Mouse (Mus musculus): ENCODE measurements around the gene Gm49322. TPM values are rescaled to one million over a fixed set of nuclear protein-coding genes. Genes with fewer than 3 reads are reported as not detected.
"Not testable (repeated sequence)": the region's sequence is repeated elsewhere in the genome, so short reads cannot be mapped to it uniquely, and the experiment has no call there.

Gm49322 gene
- 1 to 10 TPM; 5.3 to 8.4 (median 8.3) TPM for polyA plus RNA-seq (2017; shearing (Covaris generic))

DNA sequence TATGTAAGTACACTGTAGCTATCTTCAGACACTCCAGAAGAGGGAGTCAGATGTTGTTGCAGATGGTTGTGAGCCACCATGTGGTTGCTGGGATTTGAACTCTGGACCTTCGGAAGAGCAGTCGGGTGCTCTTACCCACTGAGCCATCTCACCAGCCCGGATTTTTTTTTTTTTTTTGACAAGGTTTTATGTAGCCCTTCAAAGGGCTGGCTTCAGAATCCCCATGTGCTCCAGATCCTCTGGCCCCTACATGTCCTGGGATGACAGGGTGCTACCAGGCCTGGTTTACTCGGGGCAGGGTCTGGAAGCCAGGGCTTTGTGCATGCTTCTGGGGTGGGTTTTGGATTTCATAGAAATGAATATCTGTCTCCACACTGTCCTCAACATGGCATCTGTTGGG lies at the start of gene Gm49322:
Gm49322 (plus strand) TSS at position 301 of the 400 bp plus-strand sequence.
- not testable (repeated sequence) for ATAC-seq

GRCm38 (mm10) chr10:80557346-80557965 lies 48.4 kb upstream of the Gm49322 start:
- no peak for ATAC-seq

- no peak for ATAC-seq
Measured at GRCm38 (mm10) chr10:80559431-80559830, 46.4 kb upstream of the Gm49322 start.

DNA sequence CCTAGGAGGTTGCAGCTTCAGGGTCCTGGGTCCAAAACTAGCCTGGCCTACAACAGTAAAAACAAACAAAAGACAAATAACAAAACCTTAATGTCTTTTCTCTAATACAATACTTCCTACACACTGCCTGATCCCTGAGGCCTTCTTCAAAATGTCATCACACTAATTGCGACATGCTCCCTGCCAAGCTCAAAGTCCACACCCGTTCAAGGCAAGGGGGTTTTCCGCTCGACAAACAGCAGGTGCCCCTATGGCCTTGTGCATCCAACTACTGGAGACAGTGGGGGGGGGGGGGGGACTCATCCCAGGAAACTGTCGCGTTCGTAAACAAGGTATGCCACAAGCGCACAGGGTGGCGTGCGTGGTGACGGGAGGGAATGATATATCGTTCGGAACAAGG lies 45.2 kb upstream of the Gm49322 start:
- ATAC-seq: no peak

DNA sequence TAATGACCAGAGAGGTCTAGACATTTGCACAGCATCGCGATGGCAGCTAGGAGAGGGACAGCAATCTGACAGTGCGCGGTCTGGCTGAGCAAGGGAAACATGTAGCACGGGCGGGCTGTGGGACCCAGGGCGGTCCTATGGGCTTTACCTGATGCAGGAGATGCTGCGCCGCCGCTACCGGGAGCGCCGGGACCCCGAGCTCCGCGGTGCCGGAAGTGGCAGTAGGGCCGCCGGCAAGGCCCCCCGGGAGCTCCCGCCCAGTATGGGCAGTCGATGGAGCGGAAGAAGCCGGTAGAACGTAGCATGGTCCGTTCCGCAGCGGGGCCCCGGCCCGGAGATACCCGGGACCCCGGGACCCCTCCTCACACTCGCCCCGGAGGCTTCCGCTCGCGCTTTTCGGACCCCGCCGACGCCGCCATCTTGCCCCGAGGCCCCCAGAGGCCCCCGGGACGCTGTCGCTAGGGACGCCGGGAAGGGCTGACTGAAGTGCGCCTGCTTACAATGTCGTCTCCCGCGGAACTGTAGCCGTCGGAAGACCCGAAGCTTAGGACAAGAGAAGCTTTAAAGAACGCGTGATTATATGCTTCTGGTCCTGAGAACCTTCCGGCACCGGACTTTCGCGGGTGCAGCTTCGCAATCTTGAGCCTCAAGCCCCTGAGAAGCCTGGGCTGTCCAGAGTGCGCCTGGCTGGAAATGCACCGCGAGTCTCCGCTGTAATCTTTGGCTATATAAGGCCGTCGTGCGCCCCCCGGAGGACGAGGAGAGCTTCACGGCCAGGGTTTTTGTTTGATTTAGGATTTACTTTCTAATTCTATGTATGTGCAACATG lies 44.5 kb upstream of the Gm49322 start, which contains the start of gene Rexo1:
Rexo1 (minus strand) TSS at position 445 of the 829 bp plus-strand sequence.
- peak; percentile 92 for ATAC-seq

DNA sequence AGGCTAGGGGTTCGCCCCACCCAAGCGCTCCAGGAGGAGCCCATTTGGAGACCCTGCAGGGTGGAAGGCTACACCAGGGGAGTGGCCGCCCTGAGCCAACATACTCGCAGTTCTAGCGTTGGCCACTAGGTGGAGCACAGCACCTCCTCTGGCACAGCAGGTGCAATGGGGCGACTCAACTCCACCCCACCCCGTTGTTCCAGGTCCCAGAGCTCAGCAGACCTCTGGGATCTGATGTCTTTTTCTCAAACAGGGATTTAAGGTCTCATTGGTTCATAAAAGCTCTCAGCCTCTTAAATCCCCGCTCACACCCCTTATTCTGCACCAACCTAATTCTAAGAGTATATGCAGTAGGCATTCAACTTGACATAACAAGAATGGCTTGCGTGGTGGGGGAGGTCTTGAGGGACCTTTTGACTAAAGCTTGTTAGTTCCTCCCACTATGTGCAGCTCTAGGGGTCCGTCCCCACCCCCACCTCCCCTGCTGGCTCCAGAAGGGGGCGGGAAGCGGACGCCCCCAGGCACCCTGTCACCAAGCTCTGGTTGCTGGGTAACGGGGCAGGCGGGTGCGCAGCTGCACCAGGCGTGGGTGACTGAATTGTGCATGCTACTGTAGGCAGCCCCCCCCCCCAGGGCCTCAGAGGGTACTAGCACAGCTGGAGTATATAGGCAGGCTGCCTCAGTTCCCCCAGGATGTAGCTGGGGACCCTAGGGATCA lies 39.3 kb upstream of the Gm49322 start:
- peak; percentile 52 for ATAC-seq

DNA sequence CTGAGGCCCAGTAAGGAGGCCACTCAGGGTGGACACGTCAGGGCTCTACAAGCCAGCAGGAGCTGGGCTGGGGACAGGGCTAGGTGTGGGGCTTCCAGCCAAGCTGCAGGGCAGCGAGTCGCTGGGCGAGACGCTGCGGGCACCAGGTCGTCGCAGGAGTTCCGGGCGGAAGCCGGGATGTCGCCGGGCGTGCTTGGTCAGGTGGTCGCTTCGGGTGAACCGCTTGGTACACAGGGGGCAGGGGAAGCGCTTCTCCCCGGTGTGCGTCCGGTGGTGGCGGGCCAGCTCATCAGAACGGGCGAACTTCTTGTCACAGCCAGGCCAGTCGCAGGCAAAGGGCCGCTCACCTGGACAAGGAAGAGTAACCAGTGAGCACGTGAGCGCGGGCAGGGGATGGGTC lies 36.9 kb upstream of the Gm49322 start:
- no peak for ATAC-seq

DNA sequence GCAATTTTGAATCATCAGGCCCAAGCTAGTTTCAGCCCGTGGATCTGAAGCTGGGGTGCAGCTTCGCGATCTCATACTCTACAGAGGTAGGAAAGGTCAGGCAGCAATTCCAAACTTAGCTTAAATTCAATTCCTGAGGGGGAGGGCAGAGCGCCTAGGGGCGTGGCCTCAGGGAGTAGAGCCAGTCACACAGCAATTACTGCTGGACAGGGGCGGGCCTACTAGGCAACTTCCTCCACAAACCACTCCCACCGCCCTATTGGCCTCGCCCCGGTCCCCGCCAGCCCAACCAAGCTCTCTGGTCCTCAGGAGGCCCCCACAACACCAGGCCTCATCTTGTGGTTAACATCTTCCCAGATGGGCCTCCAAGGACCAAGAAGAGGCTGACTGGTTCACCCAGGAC lies 36.2 kb upstream of the Gm49322 start:
- ATAC-seq: no peak

DNA sequence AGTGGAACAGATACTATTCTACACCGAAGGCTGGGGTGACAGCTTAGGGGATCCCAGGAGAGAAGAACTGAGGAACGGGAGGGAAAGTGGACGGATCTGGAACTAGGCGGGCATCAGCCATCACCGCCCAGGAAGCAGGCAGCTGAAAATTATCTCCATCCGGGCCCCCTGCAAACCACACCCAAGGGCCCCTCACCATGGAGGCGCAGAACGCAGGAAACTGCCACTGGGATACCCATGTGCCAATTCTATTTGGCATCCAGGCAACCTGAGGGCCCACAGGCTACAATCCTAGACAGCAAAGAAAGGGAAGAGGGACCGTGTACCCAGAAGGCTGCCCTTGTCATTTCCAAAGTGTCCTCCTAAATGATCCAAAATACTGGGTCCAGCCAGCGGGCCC lies 35.4 kb upstream of the Gm49322 start:
- no peak for ATAC-seq

- no peak for ATAC-seq
Measured at GRCm38 (mm10) chr10:80570871-80571836, 34.7 kb upstream of the Gm49322 start.

DNA sequence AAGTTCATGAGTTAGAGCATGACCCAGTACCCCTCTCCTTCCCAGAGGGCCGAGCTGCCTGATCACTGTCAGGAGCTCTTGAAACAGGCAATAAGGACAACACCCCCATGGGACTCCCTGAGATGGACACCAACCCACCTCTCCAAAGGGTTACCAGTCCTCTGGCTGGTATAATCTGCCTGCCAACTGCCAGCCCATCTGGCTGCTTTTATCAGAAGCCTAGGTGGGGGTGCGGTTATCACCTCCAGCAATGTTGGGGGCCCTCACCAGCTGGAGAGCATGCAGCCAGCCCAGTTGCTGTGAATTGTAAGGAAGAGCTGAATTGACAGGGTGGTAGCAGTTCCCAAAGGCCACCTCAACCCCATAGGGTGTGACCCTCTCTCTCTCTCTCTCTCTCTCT lies 33.3 kb upstream of the Gm49322 start:
- ATAC-seq: no peak

DNA sequence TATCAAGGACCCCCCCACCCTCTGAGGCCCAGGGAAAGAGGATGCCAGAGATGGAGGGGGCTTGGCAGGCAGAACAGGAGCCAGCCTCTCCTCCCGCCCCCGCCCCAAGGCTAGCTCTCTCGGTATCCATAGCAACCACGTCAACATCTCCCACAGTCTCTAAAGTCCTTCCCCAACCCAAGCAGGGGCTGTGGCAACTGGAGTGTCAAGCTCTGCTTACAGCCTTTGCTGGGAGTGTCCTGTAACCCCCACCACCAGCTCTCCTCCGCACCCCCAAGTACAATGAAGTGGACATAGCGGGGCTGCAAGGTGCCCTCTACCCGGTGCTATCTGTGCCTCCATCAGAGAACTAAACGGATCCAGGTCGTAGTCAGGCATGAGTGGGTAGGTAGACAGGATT lies 31.9 kb upstream of the Gm49322 start:
- ATAC-seq: no peak

DNA sequence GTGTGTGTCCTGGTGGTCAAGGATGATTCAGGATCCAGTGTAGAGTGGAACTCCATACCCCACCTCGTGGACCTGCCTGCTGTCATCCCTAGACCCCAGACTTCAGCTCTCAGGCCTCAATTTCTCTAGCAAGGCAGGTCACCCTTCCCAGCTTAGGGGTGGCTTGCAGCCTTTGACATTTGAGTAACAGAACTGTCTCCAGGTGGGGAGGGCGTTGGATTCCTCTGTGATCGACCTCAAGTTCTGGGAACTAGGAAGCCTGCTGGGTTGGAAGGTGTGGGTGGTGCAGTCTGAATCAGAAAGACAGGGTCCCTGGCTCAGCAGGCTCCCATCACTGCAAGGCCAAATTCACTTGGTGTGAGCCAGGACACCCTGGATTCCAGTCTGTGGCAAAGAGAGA lies 30.9 kb upstream of the Gm49322 start:
- no peak for ATAC-seq

DNA sequence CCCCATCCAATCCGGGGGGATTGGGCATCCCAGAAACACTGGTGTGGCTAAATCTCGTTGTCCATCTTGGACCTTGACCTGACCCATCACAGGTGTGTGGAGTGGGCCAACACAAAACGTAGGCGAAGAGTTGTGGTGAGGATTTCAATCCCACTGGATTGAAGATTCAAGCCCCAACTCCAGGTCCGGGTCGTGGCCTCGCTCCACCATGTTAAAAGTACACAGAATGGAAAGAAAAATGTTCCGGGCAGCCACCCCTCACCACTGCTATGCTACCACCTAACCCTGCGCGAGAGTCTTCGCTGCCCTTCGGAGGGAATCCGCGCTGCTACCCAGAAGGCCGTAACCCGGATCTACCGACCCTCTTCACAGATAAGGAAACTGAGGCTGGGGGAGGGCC lies 29.9 kb upstream of the Gm49322 start:
- ATAC-seq: no peak

- no peak for ATAC-seq
Measured at GRCm38 (mm10) chr10:80576351-80577194, 29.2 kb upstream of the Gm49322 start.

DNA sequence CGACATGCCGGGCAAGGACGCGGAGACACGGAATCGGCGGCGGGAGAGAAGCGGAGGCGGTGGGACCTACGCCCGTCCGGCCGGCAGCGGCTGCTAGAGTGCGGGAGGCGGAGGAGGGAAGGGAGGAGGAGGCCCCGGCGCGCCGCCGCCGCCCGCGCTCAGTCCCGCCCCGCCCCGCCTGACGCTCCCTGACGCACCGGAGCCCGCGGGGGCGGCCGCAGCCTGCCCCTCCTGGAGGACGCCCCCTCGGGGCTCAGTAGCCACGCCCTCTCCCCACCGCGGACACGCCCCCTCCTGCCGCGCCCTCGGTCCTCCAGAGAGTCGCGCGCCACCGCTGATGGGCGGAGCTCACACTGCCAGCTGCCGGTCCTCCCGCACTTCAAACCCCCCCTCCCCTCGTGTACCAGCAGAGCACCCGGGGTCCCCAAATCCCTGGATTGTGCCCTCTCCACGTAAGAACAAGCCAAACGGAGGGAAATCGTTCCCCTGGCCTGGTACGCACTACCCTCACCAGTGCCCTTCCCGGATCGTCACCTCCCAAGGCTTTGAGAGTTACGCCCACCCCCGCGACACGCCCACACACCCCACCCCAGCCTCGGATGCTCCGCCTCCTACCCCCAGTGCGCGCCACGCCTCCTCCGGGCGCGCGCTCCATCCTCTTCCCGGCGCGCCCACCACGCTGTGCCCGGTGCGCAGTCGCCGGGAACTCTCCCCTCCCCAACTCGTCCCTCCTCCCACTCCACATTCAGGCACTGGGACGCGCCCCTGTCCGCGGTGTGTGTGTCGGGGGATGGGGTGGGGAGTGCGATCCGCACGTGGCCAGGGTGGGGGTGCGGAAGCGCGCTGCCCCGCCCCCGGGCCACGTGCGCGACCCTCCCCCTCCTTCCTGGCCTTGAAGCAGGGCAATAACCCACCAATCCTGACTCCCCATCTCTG lies 28.4 kb upstream of the Gm49322 start, which contains the start of gene Klf16:
Klf16 (minus strand) TSS at position 127 of the 936 bp plus-strand sequence.
- peak; percentile 74 for ATAC-seq

GRCm38 (mm10) chr10:80578131-80578750 lies 27.6 kb upstream of the Gm49322 start:
- ATAC-seq: peak; percentile 52

GRCm38 (mm10) chr10:80578911-80579310 lies 26.9 kb upstream of the Gm49322 start:
- ATAC-seq: peak; percentile 51

DNA sequence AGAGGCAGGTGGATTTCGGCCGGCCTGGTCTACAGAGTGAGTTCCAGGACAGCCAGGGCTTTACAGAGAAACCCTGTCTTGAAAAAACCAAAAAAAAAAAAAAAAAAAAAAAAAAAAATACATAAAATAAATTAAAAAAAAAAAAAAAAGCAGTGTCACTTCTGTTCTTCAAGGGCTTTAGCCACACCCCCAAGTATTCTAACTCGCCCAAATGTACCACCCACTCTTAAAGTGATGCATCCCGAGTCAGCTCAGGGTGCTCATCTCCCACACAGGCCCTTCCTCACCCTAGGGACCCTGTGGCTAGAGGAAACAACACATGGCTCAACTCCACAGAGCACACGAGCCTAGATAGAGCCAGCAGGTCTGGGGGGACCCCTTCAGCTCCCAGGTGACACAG lies 22.8 kb upstream of the Gm49322 start:
- no peak for ATAC-seq
